Mouse (Mus musculus): ENCODE measurements around the gene Ppm1b. TPM values are rescaled to one million over a fixed set of nuclear protein-coding genes. Genes with fewer than 3 reads are reported as not detected.

The Ppm1b gene
- polyA plus RNA-seq, 1 experiment from 2014 or later = 54.6 TPM

- no peak overlapping the region for H3K9ac ChIP-seq (ENCODE audit: low read length)
- H3K27ac ChIP-seq (ENCODE audit: low read length) = no peak overlapping the region
- H3K4me3 ChIP-seq (ENCODE audit: low read length) = no peak overlapping the region
- no peaks in the 10 kb centered on the region for H3K27me3 ChIP-seq (ENCODE audit: control insufficient read depth, insufficient read depth, low read depth, low read length)
- no peaks in the 10 kb centered on the region for H3K9me3 ChIP-seq (ENCODE audit: control insufficient read depth, low read length)
- no peaks in the 10 kb centered on the region for H3K4me1 ChIP-seq (replicated peaks; ENCODE audit: control insufficient read depth, insufficient read depth, low read length)
- ATAC-seq (ENCODE audit: low read depth) = no peak
- 81% methylated on average over 7 of the region's 7 CpGs for WGBS
- H3K4me2 ChIP-seq (ENCODE audit: low read depth, low read length) = no peak overlapping the region
- peaks cover 17% of the 10 kb centered on the region for H3K36me3 ChIP-seq (ENCODE audit: control insufficient read depth, insufficient read depth, low read length)
Observed at GRCm38 (mm10) chr17:85063560-85063959, 107.0 kb downstream of the Ppm1b start.

- no peak overlapping the region for H3K4me2 ChIP-seq (ENCODE audit: low read depth, low read length)
- H3K4me3 ChIP-seq (ENCODE audit: low read length) = no peak overlapping the region
- H3K4me1 ChIP-seq (replicated peaks; ENCODE audit: control insufficient read depth, insufficient read depth, low read length) = no peaks in the 10 kb centered on the region
- no peaks in the 10 kb centered on the region for H3K27me3 ChIP-seq (ENCODE audit: control insufficient read depth, insufficient read depth, low read depth, low read length)
- ATAC-seq (ENCODE audit: low read depth) = no peak
- 91% methylated on average over 7 of the region's 7 CpGs for WGBS
- H3K9ac ChIP-seq (ENCODE audit: low read length) = no peak overlapping the region
- H3K9me3 ChIP-seq (ENCODE audit: control insufficient read depth, low read length) = no peaks in the 10 kb centered on the region
- no peak overlapping the region for H3K27ac ChIP-seq (ENCODE audit: low read length)
- H3K36me3 ChIP-seq (ENCODE audit: control insufficient read depth, insufficient read depth, low read length) = peaks cover 21% of the 10 kb centered on the region
Observed at GRCm38 (mm10) chr17:85067331-85067730, 110.8 kb downstream of the Ppm1b start.

GRCm38 (mm10) chr17:85070658-85071057, 114.1 kb downstream of the Ppm1b start:
- 78% methylated on average over 6 of the region's 6 CpGs for WGBS
- H3K27ac ChIP-seq (ENCODE audit: low read length) = no peak overlapping the region
- H3K36me3 ChIP-seq (ENCODE audit: control insufficient read depth, insufficient read depth, low read length) = peaks cover 12% of the 10 kb centered on the region
- no peaks in the 10 kb centered on the region for H3K9me3 ChIP-seq (ENCODE audit: control insufficient read depth, low read length)
- H3K4me3 ChIP-seq (ENCODE audit: low read length) = no peak overlapping the region
- H3K9ac ChIP-seq (ENCODE audit: low read length) = no peak overlapping the region
- no peaks in the 10 kb centered on the region for H3K4me1 ChIP-seq (replicated peaks; ENCODE audit: control insufficient read depth, insufficient read depth, low read length)
- no peaks in the 10 kb centered on the region for H3K27me3 ChIP-seq (ENCODE audit: control insufficient read depth, insufficient read depth, low read depth, low read length)
- ATAC-seq (ENCODE audit: low read depth) = no peak
- no peak overlapping the region for H3K4me2 ChIP-seq (ENCODE audit: low read depth, low read length)

- Histone ChIP-seq H3K4me3 (ENCODE audit: low read length) (no peak overlapping the region), H3K9ac (ENCODE audit: low read length) (no peak overlapping the region), H3K4me2 (ENCODE audit: low read depth, low read length) (no peak overlapping the region), H3K4me1 (replicated peaks; ENCODE audit: control insufficient read depth, insufficient read depth, low read length) (no peaks in the 10 kb centered on the region), H3K27ac (ENCODE audit: low read length) (no peak overlapping the region), H3K27me3 (ENCODE audit: control insufficient read depth, insufficient read depth, low read depth, low read length) (no peaks in the 10 kb centered on the region), H3K36me3 (ENCODE audit: control insufficient read depth, insufficient read depth, low read length) (peaks cover 11% of the 10 kb centered on the region), H3K9me3 (ENCODE audit: control insufficient read depth, low read length) (no peaks in the 10 kb centered on the region)
- WGBS = 84% methylated on average over 8 of the region's 8 CpGs
- ATAC-seq (ENCODE audit: low read depth) = no peak
Observed at GRCm38 (mm10) chr17:85071088-85071775, 114.7 kb downstream of the Ppm1b start.

GRCm38 (mm10) chr17:85072383-85072782, 115.8 kb downstream of the Ppm1b start:
- no peaks in the 10 kb centered on the region for H3K27me3 ChIP-seq (ENCODE audit: control insufficient read depth, insufficient read depth, low read depth, low read length)
- ATAC-seq (ENCODE audit: low read depth) = no peak
- no peaks in the 10 kb centered on the region for H3K4me1 ChIP-seq (replicated peaks; ENCODE audit: control insufficient read depth, insufficient read depth, low read length)
- H3K4me3 ChIP-seq (ENCODE audit: low read length) = no peak overlapping the region
- WGBS = 73% methylated on average over 11 of the region's 11 CpGs
- no peaks in the 10 kb centered on the region for H3K9me3 ChIP-seq (ENCODE audit: control insufficient read depth, low read length)
- H3K4me2 ChIP-seq (ENCODE audit: low read depth, low read length) = no peak overlapping the region
- H3K9ac ChIP-seq (ENCODE audit: low read length) = no peak overlapping the region
- H3K27ac ChIP-seq (ENCODE audit: low read length) = no peak overlapping the region
- H3K36me3 ChIP-seq (ENCODE audit: control insufficient read depth, insufficient read depth, low read length) = peaks cover 12% of the 10 kb centered on the region

- WGBS = 84% methylated on average over 7 of the region's 7 CpGs
- Histone ChIP-seq H3K27ac (ENCODE audit: low read length) (no peak overlapping the region), H3K36me3 (ENCODE audit: control insufficient read depth, insufficient read depth, low read length) (peaks cover 17% of the 10 kb centered on the region), H3K4me3 (ENCODE audit: low read length) (no peak overlapping the region), H3K9me3 (ENCODE audit: control insufficient read depth, low read length) (no peaks in the 10 kb centered on the region), H3K9ac (ENCODE audit: low read length) (no peak overlapping the region), H3K4me1 (replicated peaks; ENCODE audit: control insufficient read depth, insufficient read depth, low read length) (no peaks in the 10 kb centered on the region), H3K4me2 (ENCODE audit: low read depth, low read length) (no peak overlapping the region), H3K27me3 (ENCODE audit: control insufficient read depth, insufficient read depth, low read depth, low read length) (no peaks in the 10 kb centered on the region)
- ATAC-seq (ENCODE audit: low read depth) = no peak
Observed at GRCm38 (mm10) chr17:85073214-85073613, 116.7 kb downstream of the Ppm1b start.

Other genes starting within 250 kb of the Ppm1b start
- gene Lrpprc, start 166.0 kb upstream of the Ppm1b start, polyA plus RNA-seq (2015; fragmentation: Nextera tagmentation; extraction: Ambion mirVana) = 31.7 and 33.4 TPM in 2 replicates
- 0.59 TPM in 1 of 2 replicates, not detected in the other for gene Slc3a1, start 71.6 kb downstream of the Ppm1b start, polyA plus RNA-seq (2015; fragmentation: Nextera tagmentation; extraction: Ambion mirVana)
- gene Prepl, start 133.5 kb downstream of the Ppm1b start, polyA plus RNA-seq (2015; fragmentation: Nextera tagmentation; extraction: Ambion mirVana) = 24.6 and 26.0 TPM in 2 replicates
- gene Camkmt, start 133.8 kb downstream of the Ppm1b start, polyA plus RNA-seq (2015; fragmentation: Nextera tagmentation; extraction: Ambion mirVana) = 10.9 and 11.7 TPM in 2 replicates

Data from lung, embryonic 16.5 days (tissue).